13 mouse cellular contexts compared by ENCODE assay signal in genomic region chr12:26176231-26176662, GRCm38 (mm10).
DNase-seq lines count a peak whose midpoint lies in the region; ATAC-seq and TF ChIP-seq lines count a peak whose summit lies in the region.
"Had no signal": no experiment of that assay in that cellular context is flagged by ENCODE, and none has a peak within 500 bp of the region (broad histone marks: within the 10 kb centered on the region; RNA-seq: fewer than 3 reads in every experiment).

No protein-coding gene starts in this region.

- no peaks in the 10 kb centered on the region for H3K4me1 ChIP-seq in heart, embryonic 11.5 days (ENCODE audit: control insufficient read depth, insufficient read depth, low read length)
- no peaks in the 10 kb centered on the region for H3K4me1 ChIP-seq in heart, adult 2 months (ENCODE audit: control insufficient read depth, insufficient read depth, low read length)
- H3K4me1 ChIP-seq: megakaryocyte, embryonic 14.5 days had no signal

- no peaks in the 10 kb centered on the region; the same call in 1 of the 2 replicates for H3K27me3 ChIP-seq in heart, embryonic 11.5 days (ENCODE audit: control insufficient read depth, insufficient read depth, low read length)
- no peaks in the 10 kb centered on the region for H3K27me3 ChIP-seq in heart, adult 2 months (ENCODE audit: control insufficient read depth, insufficient read depth, low read length)
- H3K27me3 ChIP-seq: megakaryocyte, embryonic 14.5 days had no signal

- no peak for TF ChIP-seq EP300 in heart, adult 2 months (IDR thresholded peaks at IDR 0.05; ENCODE audit: insufficient read depth, low read depth, low read length)

- H3K27ac ChIP-seq in heart, embryonic 11.5 days (ENCODE audit: low read depth, low read length) = no peak overlapping the region
- H3K27ac ChIP-seq in heart, adult 2 months = no peak overlapping the region
- H3K27ac ChIP-seq: hindbrain, embryonic 10.5 days had no signal

- H3K79me2 ChIP-seq in heart, adult 2 months (replicated peaks; ENCODE audit: control insufficient read depth, insufficient read depth, low read length) = no peaks in the 10 kb centered on the region

- no peak for DNase-seq in heart, adult 2 months
- peak; percentile 25 for DNase-seq in retina, postnatal 1 day
- DNase-seq in retina, embryonic 14.5 days (ENCODE audit: low spot score) = no peak
- peak; percentile 75 to 82 for DNase-seq in cerebellum, postnatal 10 days
- peak; percentile 31 to 33 for DNase-seq in right cerebral cortex, postnatal 10 days (ENCODE audit: low spot score in 2 of 2)
- DNase-seq in ovary, postnatal 14 days (ENCODE audit: low spot score) = no peak
- DNase-seq in spleen, adult 18-20 months = no peak

- 21% methylated on average over 10 of the region's 10 CpGs for WGBS in heart, embryonic 11.5 days (ENCODE audit: insufficient replicate concordance)
- 28% methylated on average over 10 of the region's 10 CpGs for WGBS in heart, adult 2 months

- no peaks in the 10 kb centered on the region for H3K9me3 ChIP-seq in heart, embryonic 11.5 days (replicated peaks; ENCODE audit: control insufficient read depth, low read length)
- H3K9me3 ChIP-seq: hindbrain, embryonic 10.5 days; megakaryocyte, embryonic 14.5 days had no signal

- peak overlapping the region; percentile 33 for H3K4me2 ChIP-seq in heart, embryonic 11.5 days

- TF ChIP-seq CTCF in heart, adult 2 months (IDR thresholded peaks at IDR 0.05) = no peak

- H3K4me3 ChIP-seq in heart, embryonic 11.5 days (ENCODE audit: low read depth, low read length) = 0 out of 2 replicates have a peak overlapping the region, but pooled peaks have one; percentile 10
- H3K4me3 ChIP-seq in heart, adult 2 months = no peak overlapping the region
- H3K4me3 ChIP-seq: hindbrain, embryonic 10.5 days; megakaryocyte, embryonic 14.5 days; myocyte had no signal

- no peak for TF ChIP-seq POLR2A in heart, adult 2 months (IDR thresholded peaks at IDR 0.05; ENCODE audit: insufficient read depth, low read depth, low read length)

- H3K36me3 ChIP-seq in heart, embryonic 11.5 days (ENCODE audit: control insufficient read depth, insufficient read depth, low read length) = no peaks in the 10 kb centered on the region
- H3K36me3 ChIP-seq in heart, adult 2 months (ENCODE audit: control insufficient read depth, insufficient read depth, low read length) = no peaks in the 10 kb centered on the region
- H3K36me3 ChIP-seq: hindbrain, embryonic 10.5 days had no signal

- no peak overlapping the region for H3K9ac ChIP-seq in heart, embryonic 11.5 days (ENCODE audit: low read depth, low read length)
- H3K9ac ChIP-seq in heart, adult 2 months (ENCODE audit: low read depth, low read length) = no peak overlapping the region

- 0 out of 2 replicates have a peak, but pooled peaks have one; percentile 42 for ATAC-seq in heart, embryonic 11.5 days (replicated peaks; ENCODE audit: insufficient number of reproducible peaks, low FRiP score, low TSS enrichment)
- ATAC-seq: forebrain, embryonic 16.5 days; intestine, embryonic 16.5 days had no signal

- intact Hi-C loops in heart, adult 2 months (cut with DNase I) = no loop called here

Comparison
In these comparisons a context has a peak if more than half of its experiments do, and no peak if none do; other contexts are left out.
1. DNase-seq: peak in retina, postnatal 1 day (single experiment), cerebellum, postnatal 10 days (2 of 2) and right cerebral cortex, postnatal 10 days (2 of 2); none in heart, adult 2 months (0 of 2), retina, embryonic 14.5 days (single experiment), ovary, postnatal 14 days (single experiment) and spleen, adult 18-20 months (0 of 2).